Mouse (Mus musculus) CD8-positive naive resting alpha-beta T cell, adult 2 months (primary cell): ENCODE data around the gene Eif1.
"Not testable (repeated sequence)": the region's sequence is repeated elsewhere in the genome, so short reads cannot be mapped to it uniquely, and the experiment has no call there.

Experiments used
- DNase-seq, 2 experiments: peaks; one replicate each; pipeline ENCODE4 v3.0.0; 2022; ENCODE audit warnings: low read depth in 2 of 2, low spot score in 2 of 2

The Eif1 gene

DNA sequence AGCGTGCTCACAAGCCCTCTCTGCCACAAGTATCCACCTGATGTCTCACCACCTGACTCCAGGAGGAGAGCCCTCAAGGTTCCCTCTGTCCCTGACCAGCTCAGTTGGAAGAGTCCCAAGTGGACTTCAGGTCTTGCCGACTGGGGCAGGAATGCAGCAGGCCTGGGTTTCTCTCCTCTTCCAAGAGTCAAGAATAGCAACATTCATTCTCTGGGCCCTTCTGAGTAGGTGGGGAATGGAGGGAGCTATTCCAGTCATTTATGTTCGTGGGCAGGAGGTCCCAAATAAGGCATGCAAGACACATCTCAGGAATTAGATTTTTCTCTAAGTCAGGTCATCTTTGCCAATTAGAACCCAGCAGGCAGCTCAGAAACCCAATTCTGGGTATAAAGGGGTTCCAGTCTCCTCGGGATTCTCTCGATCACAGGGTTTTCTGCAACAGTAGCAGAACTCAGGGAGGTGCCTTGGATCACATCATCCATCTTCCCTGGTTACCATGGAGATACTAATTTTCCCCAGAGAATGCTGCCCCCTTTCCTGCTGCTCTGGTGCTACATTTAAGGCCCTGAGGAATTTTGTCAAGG is 7.5 kb upstream of the Eif1 start:
- no peak for DNase-seq

DNA sequence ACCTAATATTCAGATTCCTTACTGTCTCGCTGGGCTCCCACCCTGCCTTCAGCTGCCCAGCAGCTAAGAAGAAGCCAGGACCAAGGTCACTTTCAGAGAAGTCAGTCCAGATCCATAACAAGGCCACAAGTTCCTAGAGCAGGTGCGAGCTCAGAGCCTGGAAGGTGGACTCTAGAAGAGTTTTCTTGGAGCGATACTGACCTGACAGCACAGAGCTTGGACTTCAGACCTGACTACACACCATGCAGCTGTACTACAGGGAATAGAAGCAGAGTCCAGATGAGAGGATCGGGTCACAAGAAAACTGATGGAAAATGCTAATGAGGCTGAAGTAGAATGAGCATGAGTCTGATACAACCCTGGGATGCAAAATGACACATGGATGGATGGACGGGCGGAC is 6.3 kb upstream of the Eif1 start:
- no peak for DNase-seq

DNA sequence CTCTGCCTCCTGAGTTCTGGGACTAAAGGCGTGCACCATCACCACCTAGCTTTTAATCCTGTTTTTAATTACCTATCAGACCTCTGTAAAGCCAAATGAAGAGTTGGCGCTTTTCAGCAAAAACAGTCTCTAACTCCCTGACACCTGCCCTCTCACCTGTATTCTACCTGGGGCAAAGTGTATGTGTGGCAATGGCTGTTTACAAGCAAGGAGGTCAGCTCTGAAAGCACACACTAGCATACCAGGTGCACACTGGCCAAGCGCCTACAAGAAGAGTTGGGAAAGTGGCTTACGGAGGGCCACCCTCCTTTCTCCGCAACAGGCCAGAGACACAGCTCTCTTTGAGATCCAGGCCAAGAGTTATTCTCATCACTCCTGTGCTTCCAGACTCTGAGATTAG is 4.2 kb upstream of the Eif1 start:
- DNase-seq, result no peak

DNA sequence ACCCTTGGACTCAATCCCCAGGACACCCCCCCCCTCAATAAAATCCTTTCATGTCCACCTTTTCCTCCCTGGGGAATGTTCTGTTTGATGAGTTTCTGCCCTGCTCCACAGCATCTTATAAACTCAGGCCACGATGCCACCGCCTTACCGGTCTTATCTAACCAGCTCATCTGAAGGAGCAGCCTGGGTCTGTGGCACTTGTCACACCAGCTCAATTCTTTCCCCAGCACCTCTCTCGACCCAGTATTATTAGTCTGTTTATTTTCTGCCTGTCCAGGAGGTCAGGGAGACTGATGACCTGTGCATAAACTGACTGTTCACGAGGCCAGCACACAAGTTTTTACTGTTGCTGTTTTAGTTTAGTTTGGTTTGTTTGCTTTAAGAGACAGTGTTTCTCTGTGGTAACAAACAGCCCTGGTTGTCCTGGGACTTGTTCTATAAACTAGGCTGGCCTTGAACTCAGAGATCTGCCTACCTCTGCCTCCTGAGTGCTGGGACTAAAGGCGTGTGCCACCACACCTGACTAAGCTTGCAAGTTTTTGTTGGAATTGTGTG is 1.8 kb upstream of the Eif1 start:
- DNase-seq, result no peak

DNA sequence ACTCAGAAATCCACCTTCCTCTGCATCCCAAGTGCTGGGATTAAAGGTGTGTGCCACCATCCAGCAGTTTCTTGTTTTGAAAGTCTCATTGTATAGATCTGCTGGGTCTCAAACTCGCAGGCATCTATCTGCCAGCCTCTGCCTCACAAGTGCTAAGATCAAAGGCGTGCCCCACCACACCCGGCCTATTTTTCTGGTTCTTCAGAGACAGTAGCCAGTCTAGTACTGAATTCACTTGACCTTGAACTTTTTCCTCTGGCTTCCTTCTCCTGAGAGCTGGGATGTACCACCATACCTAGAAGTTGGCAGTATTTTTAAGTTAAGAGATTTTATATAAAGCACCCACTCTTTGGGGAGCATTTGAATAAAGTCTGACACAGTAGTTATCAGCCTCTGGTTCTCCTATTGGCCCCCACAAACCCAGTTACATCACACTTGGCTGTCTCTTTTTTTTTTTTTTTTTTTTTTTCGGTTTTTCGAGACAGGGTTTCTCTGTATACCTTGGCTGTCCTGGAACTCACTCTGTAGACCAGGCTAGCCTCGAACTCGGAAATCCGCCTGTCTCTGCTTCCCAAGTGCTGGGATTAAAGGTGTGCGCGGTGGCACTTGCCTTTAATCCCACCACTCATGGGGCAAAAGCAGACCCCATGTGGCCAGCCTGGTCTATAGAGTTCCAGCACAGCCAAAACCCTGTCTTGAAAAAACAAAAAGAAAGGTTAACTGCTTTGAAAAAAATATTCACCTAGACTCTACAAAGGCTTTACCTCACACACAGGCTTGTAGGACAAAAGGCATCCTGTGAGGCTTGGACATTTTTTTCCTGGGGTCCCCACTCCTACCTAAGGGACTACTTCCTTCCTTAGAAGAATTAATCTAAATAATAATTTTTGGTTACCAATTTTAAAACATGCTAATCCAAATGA is 895 bp upstream of the Eif1 start:
- DNase-seq, result no peak

DNA sequence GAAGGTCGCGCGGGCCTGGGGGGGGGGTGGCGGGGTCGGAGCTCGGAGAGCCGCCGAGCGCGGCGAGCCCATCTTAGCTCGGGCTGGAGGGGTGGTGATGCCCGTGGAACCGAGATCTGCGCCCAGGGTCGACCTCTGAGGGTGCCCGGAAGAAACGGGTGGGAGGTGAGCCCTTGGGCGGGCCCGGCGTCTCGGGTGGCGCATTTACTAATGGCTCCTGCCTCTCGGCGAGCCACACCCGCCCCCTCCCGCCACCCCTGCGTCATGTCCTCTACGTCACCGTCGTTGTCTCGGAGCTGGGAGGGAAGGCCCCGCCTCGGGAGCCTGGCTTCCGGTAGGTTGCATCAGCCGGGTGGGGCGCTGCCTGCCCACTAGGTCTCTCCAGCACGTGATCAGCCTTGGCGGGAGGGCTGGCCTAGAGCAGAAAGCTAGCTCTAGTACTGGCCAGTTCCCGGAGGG is 516 bp downstream of the Eif1 start:
- DNase-seq, result peak; percentile 95 to 96

DNA sequence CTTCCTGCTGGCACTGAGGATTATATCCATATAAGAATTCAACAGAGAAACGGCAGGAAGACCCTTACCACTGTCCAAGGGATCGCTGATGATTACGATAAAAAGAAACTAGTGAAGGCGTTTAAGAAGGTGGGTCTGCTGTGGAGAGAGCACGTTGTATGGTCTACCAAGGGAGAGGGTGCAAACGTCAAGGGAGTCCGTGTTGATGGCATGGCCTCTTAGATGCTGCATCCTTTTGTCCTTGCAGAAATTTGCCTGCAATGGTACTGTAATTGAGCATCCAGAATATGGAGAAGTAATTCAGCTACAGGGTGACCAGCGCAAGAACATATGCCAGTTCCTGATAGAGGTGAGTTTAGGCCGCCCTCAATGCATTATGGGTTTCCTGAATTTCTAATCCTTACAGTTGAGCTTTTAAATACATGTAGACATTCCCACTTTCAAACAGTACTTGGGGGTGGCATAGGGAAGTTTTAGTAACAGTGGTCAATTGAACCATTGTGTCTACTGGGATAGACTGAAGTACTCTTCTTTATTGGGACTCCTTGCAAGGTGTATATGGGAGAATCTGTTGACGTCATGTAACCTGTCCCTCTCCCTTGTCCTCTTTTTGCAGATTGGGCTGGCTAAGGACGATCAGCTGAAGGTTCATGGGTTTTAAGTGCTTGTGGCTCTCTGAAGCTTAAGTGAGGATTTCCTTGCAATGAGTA is 1.2 kb downstream of the Eif1 start:
- DNase-seq, result not testable (repeated sequence)

DNA sequence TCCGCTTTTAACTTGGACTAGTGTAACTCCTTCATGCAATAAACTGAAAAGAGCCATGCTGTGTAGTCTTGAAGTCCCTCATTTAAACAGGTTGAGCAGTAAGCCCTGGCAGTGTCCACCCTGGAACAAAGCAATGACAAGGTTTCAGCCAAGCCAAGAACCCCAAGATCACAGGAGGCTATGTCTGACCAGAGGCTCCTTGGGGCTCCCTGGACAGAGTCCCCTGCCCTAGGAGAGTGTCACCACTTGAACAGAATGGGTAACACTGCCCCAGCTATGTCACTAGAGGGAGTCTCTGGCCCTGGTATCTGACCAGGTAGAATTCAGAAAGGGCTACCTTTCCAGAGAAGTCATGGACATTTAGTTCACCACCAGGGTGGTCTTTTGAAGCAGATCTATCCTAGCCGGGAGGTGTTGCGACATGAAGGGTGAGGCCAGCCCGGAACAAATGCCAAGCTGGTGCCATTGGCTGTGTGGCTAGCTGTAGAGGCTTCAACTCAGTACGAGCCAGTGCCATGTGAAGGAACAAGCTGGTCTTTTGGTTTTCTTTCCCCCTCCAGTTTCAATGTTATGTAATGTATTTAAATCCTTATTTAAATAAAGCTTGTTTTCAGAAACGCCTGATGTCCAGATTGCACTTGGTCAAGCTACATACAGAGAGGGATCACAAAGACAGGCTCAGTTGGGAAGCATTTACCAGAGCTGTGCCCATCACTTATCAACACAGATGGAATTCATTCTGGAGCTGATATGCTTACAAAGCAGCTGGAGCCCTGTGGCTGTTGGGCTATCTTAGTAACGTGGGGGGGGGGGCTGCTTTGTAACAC is 2.0 kb downstream of the Eif1 start:
- DNase-seq, result peak in 1 of 2 experiments; percentile 25

DNA sequence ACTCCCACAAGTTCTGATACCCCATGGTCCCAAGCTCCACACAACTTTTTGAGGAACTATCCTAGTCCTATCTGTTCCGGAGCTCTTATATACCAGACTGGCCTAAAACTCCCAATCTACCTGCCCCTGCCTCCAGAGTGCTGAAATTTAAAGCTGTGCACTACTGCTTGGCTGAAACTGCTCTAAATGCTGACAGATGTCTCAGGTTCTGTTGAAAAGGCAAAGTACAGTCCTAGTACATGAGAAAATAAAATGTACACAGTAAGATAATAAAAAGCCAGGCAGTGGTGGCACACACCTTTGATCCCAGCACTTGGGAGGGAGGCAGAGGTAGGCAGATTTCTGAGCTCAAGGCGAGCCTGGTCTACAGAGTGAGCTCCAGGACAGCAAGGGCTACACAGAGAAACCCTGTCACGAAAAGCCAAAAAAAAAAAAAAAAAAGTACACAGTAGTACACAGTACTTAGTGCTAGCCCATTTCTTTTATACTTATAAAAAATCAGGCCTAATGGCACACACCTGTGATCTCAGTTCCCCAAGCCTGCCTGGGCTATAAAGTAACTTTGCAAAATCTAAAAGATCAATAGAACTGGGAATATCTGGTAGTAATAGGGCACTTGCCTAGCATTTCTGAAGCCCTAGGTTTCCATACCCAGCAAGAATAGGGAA is 3.0 kb downstream of the Eif1 start:
- DNase-seq, result peak; percentile 36 to 42

DNA sequence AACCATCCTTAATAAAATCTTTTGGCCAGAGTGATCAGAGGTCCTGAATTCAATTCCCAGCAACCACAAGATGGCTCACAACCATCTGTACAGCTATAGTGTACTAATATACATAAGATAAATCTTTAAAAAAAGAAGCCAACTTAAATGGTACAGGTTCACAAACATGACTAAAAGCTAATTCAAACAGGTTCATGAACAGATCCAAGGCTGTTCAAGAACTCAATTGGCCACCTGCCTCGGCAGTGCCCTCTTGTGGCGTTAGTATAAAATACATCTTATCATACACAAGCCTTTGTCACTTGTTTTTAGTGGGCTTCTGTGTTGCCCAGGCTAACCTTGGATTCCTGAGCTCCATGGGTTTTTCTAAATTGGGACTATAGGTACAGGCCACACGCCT is 3.9 kb downstream of the Eif1 start:
- peak; percentile 73 to 74 for DNase-seq

DNA sequence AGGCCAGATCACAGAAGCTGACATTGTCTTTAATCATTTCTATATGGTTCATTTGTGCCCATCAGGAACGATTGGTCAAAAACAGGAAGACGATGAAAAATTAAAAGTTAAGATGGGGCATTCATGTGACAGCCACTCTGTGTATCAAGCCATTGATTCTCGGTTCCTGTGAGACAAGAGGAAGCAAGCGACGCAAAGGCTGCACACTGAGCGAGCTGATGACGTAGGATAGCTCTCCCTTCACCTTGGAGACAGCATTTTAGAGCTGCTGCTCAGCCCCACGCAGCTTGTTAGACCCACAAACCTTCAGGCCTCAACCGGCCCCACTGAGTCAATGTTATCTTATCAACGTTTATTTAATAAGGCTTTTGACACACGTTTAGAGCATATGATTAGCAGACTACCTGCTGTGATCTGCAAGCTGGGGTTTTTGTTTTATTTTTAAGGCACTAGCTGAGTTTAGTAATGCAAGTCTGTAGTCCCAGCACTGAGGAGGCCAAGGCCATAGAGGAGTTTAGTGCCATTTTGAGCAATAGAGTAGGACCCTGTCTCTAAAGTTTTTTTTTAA is 5.5 kb downstream of the Eif1 start:
- DNase-seq, result no peak

DNA sequence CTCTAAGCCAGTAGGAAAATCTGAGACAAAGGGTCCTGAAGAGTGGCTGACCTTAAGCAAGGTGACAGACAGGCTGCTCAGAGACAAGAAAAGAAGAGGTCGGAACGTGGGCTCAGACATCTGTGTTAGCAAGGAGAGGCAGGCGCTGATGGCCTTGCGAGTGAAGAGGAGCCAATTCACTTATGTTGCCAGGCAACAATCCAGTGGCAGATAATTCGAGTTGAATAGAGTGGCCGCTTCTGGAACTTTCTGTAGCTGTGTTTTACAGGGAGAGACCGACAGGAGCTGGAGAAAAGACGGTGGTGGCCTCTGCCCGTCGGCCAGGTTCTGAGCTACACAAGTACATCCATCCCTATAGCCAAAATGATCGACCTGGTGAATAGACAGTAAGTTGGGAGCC is 7.6 kb downstream of the Eif1 start:
- no peak for DNase-seq

DNA sequence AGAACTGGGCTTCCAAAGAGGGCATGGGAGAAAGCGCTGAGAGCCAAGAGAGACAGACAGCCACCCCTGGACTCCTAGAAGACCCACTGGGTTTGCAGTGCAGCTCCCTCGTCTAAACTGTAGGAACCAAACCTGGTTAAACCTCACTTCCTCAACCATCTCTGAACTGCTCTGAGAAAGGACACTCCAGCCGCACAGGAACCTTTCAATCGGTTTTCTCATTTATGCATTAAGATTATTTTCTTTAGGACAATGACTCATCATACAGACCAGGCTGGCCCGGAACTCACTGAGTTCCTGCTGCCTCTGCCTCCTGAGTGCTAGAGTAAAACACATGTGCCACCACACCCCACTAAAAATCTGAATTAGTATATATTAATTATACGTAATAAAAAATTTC is 8.1 kb downstream of the Eif1 start:
- no peak for DNase-seq

DNA sequence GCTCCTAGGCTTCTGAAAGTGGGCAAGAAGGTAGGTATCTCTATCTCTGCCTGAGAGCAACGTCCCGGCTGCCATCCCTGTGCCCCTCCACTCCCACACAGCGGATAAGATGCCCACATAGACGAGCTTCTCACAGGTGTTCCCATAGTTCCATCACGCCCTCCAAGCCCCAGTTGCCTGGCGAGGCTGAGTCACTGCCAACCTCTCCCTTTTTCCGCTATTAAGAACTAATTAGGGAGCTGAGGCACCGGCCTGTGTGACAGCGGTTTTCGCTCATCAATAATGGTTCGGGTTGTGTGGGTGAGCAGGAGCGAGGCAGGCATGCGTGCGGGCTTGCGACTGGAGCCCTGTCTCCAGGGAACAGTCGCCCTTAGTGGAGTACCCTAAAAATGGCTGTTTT is 10.6 kb downstream of the Eif1 start:
- DNase-seq, result no peak

DNA sequence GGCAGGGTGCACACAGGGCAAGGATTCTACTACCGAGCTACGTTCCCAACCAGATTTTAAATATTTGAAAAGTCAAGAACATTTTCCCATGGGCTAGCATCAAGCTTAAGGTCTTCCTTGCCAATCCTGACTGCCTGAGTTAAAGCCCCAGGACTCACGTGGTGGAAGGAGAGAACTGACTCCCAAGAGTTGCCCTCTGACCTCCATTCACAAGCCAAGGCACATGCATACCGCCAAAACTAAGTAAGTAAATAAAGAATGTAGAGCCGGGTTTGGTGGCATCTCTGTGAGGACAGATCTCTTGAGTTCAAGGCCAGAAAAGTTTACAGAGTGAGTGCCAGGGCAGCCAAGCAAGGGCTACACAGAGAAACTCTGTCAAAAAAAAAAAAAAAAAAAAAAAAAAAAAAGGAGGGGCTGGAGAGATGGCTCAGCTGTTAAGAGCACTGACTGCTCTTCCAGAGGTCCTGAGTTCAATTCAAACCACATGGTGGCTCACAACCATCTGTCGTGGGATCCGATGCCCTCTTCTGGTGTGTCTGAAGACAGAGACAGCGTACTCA is 11.2 kb downstream of the Eif1 start:
- DNase-seq, result not testable (repeated sequence)

DNA sequence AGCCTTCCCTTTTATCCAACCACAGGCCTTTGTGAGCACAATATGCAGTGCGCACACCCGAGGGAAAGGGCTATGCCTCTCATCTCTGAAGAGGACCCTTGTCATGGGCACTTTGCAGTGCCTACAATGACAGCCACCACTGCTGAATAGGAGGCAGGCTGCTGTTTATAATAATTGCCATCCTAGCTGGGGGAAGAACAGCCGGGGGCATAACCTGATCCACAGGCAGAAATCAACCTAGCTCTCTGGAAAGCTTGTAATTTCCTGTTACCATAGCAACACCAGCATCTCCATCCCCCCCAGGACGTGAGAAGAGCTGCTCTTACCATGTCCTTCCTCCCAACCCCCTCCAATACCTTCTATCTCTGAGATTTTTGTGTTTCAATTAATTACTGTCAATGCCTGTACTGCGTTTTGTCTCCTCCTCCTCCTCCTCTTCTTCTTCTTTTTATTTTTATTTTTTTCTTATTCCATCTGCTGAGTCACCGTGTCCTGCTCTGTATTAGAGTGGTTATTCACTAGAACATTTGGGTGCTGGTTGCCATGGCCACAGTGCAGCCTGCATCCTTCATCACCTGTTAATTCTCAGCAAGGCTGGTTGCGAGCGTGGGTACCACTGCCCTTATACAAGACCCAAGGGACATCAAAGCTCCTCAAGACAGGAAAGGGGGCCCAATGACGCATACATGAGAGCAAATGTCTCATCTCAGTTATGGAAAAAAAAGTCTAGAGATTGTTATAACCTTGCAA is 13.3 kb downstream of the Eif1 start:
- no peak for DNase-seq

DNA sequence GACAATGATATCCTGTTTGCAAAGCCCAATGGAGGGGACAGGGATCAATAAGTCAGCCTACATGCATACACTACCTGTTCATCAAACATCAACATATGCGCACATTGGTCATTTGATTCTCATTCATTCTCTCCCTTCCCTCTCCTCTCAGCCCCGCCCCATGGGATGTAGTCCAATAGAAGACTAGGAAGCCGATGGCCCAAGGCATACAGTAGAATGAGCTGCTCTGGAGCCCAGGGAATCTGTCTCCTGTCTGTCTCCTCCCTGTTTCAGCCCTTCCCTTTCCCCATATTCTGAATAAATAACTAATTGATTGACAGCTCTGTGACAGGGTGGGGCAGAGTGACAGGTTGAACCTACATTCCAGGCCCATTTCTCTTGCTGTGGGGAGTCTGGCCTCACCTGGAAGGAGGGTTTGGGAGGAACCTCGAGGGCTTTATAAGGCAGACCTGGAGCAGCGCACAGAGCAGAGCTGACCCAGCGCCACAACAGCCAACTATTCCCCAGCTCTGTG is 14.3 kb downstream of the Eif1 start, which contains the start of gene Gast:
Gene Gast, plus strand, starts transcription at position 464 of the 514 bp plus-strand sequence.
- DNase-seq, result no peak

DNA sequence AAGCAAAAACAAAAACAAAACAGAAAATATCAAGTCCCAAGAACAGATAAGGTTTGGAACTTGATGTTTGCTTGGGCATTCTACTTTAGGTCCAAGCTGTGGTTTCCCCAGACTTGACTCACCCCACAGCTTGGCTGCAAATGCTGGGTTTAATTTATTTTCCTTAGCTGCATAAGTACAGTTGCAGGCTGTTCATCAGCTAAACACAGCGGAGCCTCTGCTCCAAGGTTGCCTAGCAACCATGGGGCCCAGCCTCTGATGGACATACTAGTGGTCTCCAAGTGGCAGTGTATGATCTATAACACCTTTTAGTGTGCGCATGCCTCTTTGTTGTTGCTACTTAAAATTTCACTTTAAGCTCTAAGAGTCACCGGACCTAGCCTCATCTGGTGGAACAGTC is 16.0 kb downstream of the Eif1 start:
- no peak for DNase-seq

DNA sequence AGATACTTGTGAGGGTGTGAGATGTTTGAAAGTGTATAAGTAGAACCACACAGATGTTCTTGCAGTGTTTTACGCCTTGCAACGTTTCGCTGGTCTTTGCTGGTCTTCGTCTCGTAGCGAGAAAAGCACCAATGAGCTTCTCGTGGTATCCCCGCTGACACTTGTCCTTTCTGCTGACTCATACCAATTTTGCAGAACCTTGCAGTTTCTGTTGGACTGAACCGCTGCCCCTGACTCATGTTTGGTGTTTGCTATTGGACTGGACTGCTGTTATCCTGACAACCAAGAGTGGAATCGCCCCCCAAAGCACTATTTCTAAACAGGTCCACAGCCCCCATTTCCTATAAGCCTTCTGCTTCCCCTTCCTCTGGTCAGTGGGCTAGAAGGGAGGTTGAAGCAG is 24.6 kb downstream of the Eif1 start:
- DNase-seq, result no peak
